In genomic region chr5:120721005-120721404, GRCm38 (mm10) we compare ENCODE assay signal across 32 mouse cellular contexts. TPM values are rescaled to one million over a fixed set of nuclear protein-coding genes. Genes with fewer than 3 reads are reported as not detected.
"Had no signal": no experiment of that assay in that cellular context is flagged by ENCODE, and none has a peak within 500 bp of the region (broad histone marks: within the 10 kb centered on the region; RNA-seq: fewer than 3 reads in every experiment).

No protein-coding gene starts in this region.

- H3K9me3 ChIP-seq: embryonic facial prominence, embryonic 13.5 days; embryonic facial prominence, embryonic 15.5 days; forebrain, embryonic 10.5 days; forebrain, embryonic 12.5 days; forebrain, embryonic 15.5 days; heart, embryonic 10.5 days had no signal

- DNase-seq: cerebellum, postnatal 10 days; cerebellum, postnatal 14 days; cerebellum, postnatal 25 days; cerebellum, postnatal 36 days; embryo, embryonic 11 days; forebrain, postnatal 0 days; gastrocnemius, adult 2 months; gastrocnemius, postnatal 10 days; gastrocnemius, postnatal 14 days; gastrocnemius, postnatal 25 days; gastrocnemius, postnatal 36 days; heart, adult 11 months; heart, adult 18-20 months; heart, adult 2 months had no signal

- H3K9ac ChIP-seq: embryonic facial prominence, embryonic 12.5 days; embryonic facial prominence, embryonic 13.5 days; embryonic facial prominence, embryonic 15.5 days; forebrain, embryonic 12.5 days; forebrain, embryonic 13.5 days; forebrain, embryonic 15.5 days; forebrain, postnatal 0 days had no signal

- H3K36me3 ChIP-seq: embryonic facial prominence, embryonic 10.5 days; embryonic facial prominence, embryonic 12.5 days; embryonic facial prominence, embryonic 13.5 days; embryonic facial prominence, embryonic 15.5 days; forebrain, embryonic 10.5 days; forebrain, embryonic 12.5 days; forebrain, embryonic 15.5 days; heart, embryonic 10.5 days had no signal

- H3K4me3 ChIP-seq: embryonic facial prominence, embryonic 10.5 days; embryonic facial prominence, embryonic 12.5 days; embryonic facial prominence, embryonic 13.5 days; embryonic facial prominence, embryonic 15.5 days; erythroblast, embryonic 14.5 days; forebrain, embryonic 10.5 days; forebrain, embryonic 12.5 days; forebrain, embryonic 13.5 days; forebrain, embryonic 15.5 days; gastrocnemius, adult 2 months; heart, adult 2 months; heart, embryonic 10.5 days had no signal

- H3K27me3 ChIP-seq: embryonic facial prominence, embryonic 12.5 days; embryonic facial prominence, embryonic 15.5 days; forebrain, embryonic 15.5 days had no signal

- H3K4me1 ChIP-seq: embryonic facial prominence, embryonic 13.5 days had no signal

- H3K27ac ChIP-seq: embryonic facial prominence, embryonic 10.5 days; embryonic facial prominence, embryonic 12.5 days; embryonic facial prominence, embryonic 13.5 days; embryonic facial prominence, embryonic 15.5 days; forebrain, embryonic 10.5 days; forebrain, embryonic 12.5 days; forebrain, embryonic 13.5 days; forebrain, embryonic 15.5 days; gastrocnemius, adult 2 months; heart, adult 2 months; heart, embryonic 10.5 days had no signal

- ATAC-seq: forebrain, embryonic 13.5 days; forebrain, embryonic 14.5 days; forebrain, embryonic 15.5 days; forebrain, embryonic 16.5 days; forebrain, postnatal 0 days had no signal

RNA-seq across cellular contexts. Expression of gene Dtx1, which starts 9.3 kb away (rescaled TPM):
- total RNA-seq: common myeloid progenitor, adult 5-6 weeks; granulocyte monocyte progenitor cell, adult 5-6 weeks had no signal
- polyA plus RNA-seq: erythroblast, embryonic 14.5 days had no signal

RNA-seq across cellular contexts. Expression of gene Oas2, which starts 28.6 kb away (rescaled TPM):
- polyA plus RNA-seq: erythroblast, embryonic 14.5 days; forebrain, embryonic 10.5 days; heart, embryonic 10.5 days had no signal

RNA-seq across cellular contexts. Expression of gene Oas3, which starts 56.5 kb away (rescaled TPM):
- total RNA-seq: gastrocnemius, adult 18-20 months; gastrocnemius, adult 8-10 months; gastrocnemius, postnatal 10 days; gastrocnemius, postnatal 14 days; gastrocnemius, postnatal 25 days; gastrocnemius, postnatal 36 days; gastrocnemius, postnatal 4 days had no signal
- polyA plus RNA-seq: embryonic facial prominence, embryonic 10.5 days; embryonic facial prominence, embryonic 11.5 days had no signal
